Mouse (Mus musculus) MEL (cell line): ENCODE results near the gene Rdh16. TPM values are rescaled to one million over a fixed set of nuclear protein-coding genes. Genes with fewer than 3 reads are reported as not detected.
A peak's percentile ranks its signal among the peaks of the same experiment; 100 is the strongest.
"Not testable (repeated sequence)": the region's sequence is repeated elsewhere in the genome, so short reads cannot be mapped to it uniquely, and the experiment has no call there.

Experiments used
- DNase-seq: peaks from one replicate; pipeline ENCODE4 v3.0.0; 2011; ENCODE audit warnings: low read depth, low spot score
- H3K27ac ChIP-seq: 2 replicates; pipeline ENCODE4 v1.5.1; 2012; ENCODE audit warnings: low read depth, mild to moderate bottlenecking, control low read depth, low read length, moderate library complexity; ENCODE audit not compliant: control insufficient read depth
- H3K27me3 ChIP-seq, 2 experiments: fragments of 150-350 bp in 1 of 2; sonication (generic) in 1 of 2; 2 replicates each; pipeline ENCODE4 v1.6.1; 2012; ENCODE audit warnings: low read length in 2 of 2, mild to moderate bottlenecking in 2 of 2, improper control_type of control experiment in 1 of 2, moderate library complexity in 1 of 2; ENCODE audit not compliant: insufficient read depth in 2 of 2, control insufficient read depth in 1 of 2
- H3K36me3 ChIP-seq, 2 experiments: 2 replicates each; pipeline ENCODE4 v1.6.1; 2012 to 2014; ENCODE audit warnings: low read length in 2 of 2, improper control_type of control experiment in 1 of 2, inconsistent platforms in 1 of 2, mild to moderate bottlenecking in 1 of 2; ENCODE audit not compliant: insufficient read depth in 2 of 2, control insufficient read depth in 1 of 2
- H3K4me1 ChIP-seq, 2 experiments: fragments of 150-350 bp in 1 of 2; sonication (generic) in 1 of 2; 2 replicates each; pipeline ENCODE4 v1.6.1; 2012; ENCODE audit warnings: low read length in 2 of 2, improper control_type of control experiment in 1 of 2, mild to moderate bottlenecking in 1 of 2; ENCODE audit not compliant: insufficient read depth in 2 of 2, control insufficient read depth in 1 of 2
- H3K4me3 ChIP-seq, 2 experiments: fragments of 150-350 bp in 1 of 2; sonication (generic) in 1 of 2; 2 replicates each; pipeline ENCODE4 v1.5.1; 2012; ENCODE audit warnings: low read depth in 2 of 2, low read length in 2 of 2, mild to moderate bottlenecking in 2 of 2, moderate library complexity in 2 of 2, control low read depth in 1 of 2, improper control_type of control experiment in 1 of 2; ENCODE audit not compliant: control insufficient read depth in 1 of 2, insufficient read depth in 1 of 2
- H3K79me2 ChIP-seq: 2 replicates; pipeline ENCODE4 v1.6.1; 2012; ENCODE audit warnings: mild to moderate bottlenecking, low read length, moderate library complexity; ENCODE audit not compliant: control insufficient read depth, poor library complexity, insufficient read depth
- H3K9ac ChIP-seq: 2 replicates; pipeline ENCODE4 v1.6.1; 2012; ENCODE audit warnings: low read depth, mild to moderate bottlenecking, control low read depth, low read length, moderate library complexity; ENCODE audit not compliant: control insufficient read depth, poor library complexity, severe bottlenecking
- H3K9me3 ChIP-seq: fragments of 150-350 bp; sonication (generic); replicated peaks from 2 replicates; pipeline ENCODE4 v1.6.1; 2012; ENCODE audit warnings: mild to moderate bottlenecking, low read length, improper control_type of control experiment, moderate library complexity; ENCODE audit not compliant: insufficient read depth
- E2F4 ChIP-seq: IDR thresholded peaks from 2 replicates; pipeline ENCODE4 v1.6.1; 2011; ENCODE audit warnings: low read depth, low read length, improper control_type of control experiment, borderline replicate concordance
- ELF1 ChIP-seq: IDR thresholded peaks from 2 replicates; pipeline ENCODE4 v1.6.1; 2014; ENCODE audit warnings: low read depth, mild to moderate bottlenecking, inconsistent platforms, low read length, improper control_type of control experiment, moderate library complexity
- EP300 ChIP-seq, 2 experiments: IDR thresholded peaks; 2 replicates each; pipeline ENCODE4 v1.6.1; 2011; ENCODE audit warnings: improper control_type of control experiment in 2 of 2, low read length in 2 of 2, low read depth in 1 of 2, mild to moderate bottlenecking in 1 of 2
- GATA1 ChIP-seq: IDR thresholded peaks from 2 replicates; pipeline ENCODE4 v1.6.1; 2011; ENCODE audit warnings: low read depth, low read length, improper control_type of control experiment
- JUND ChIP-seq: IDR thresholded peaks from 2 replicates; pipeline ENCODE4 v1.6.1; 2011; ENCODE audit warnings: low read depth, mild to moderate bottlenecking, improper control_type of control experiment, low read length
- MAZ ChIP-seq: IDR thresholded peaks from 2 replicates; pipeline ENCODE4 v1.6.1; 2012; ENCODE audit warnings: low read depth, mild to moderate bottlenecking, inconsistent platforms, low read length, improper control_type of control experiment
- MXI1 ChIP-seq: IDR thresholded peaks from 2 replicates; pipeline ENCODE4 v1.6.1; 2011; ENCODE audit warnings: mild to moderate bottlenecking, low read depth, low read length, improper control_type of control experiment
- RCOR1 ChIP-seq: IDR thresholded peaks from 2 replicates; pipeline ENCODE4 v1.6.1; 2012; ENCODE audit warnings: low read depth, mild to moderate bottlenecking, inconsistent platforms, low read length, improper control_type of control experiment
- SMC3 ChIP-seq: IDR thresholded peaks from 2 replicates; pipeline ENCODE4 v1.6.1; 2011; ENCODE audit warnings: low read depth, low read length, improper control_type of control experiment
- TCF12 ChIP-seq: IDR thresholded peaks from 2 replicates; pipeline ENCODE4 v1.6.1; 2014; ENCODE audit warnings: low read depth, mild to moderate bottlenecking, inconsistent platforms, low read length, improper control_type of control experiment, moderate library complexity
- ZC3H11A ChIP-seq: IDR thresholded peaks from 2 replicates; pipeline ENCODE4 v1.6.1; 2012; ENCODE audit warnings: low read depth, mild to moderate bottlenecking, inconsistent platforms, low read length, improper control_type of control experiment
- ZMIZ1 ChIP-seq: IDR thresholded peaks from 2 replicates; pipeline ENCODE4 v1.6.1; 2012; ENCODE audit warnings: low read depth, mild to moderate bottlenecking, inconsistent platforms, low read length, improper control_type of control experiment, moderate library complexity
- ZNF384 ChIP-seq: IDR thresholded peaks from 2 replicates; pipeline ENCODE4 v1.6.1; 2012; ENCODE audit warnings: low read depth, mild to moderate bottlenecking, inconsistent platforms, low read length, improper control_type of control experiment
- polyA plus RNA-seq, 2 experiments: library from polyadenylated mRNA; stranded (reverse) in 1 of 2; unstranded in 1 of 2; fragments of >175 nt in 1 of 2; fragments of >200 nt in 1 of 2; gene quantifications; 2 replicates each; pipeline versions ENCODE4 v1.2.1 to v1.2.4; 2012; ENCODE audit warnings: low replicate concordance in 2 of 2, low read depth in 1 of 2; ENCODE audit not compliant: insufficient read length in 2 of 2, insufficient read depth in 1 of 2, missing spikeins in 1 of 2
- total RNA-seq: library from RNA; depleted of rRNA; stranded (reverse); fragments of 300-350 nt; gene quantifications from 2 replicates; pipeline ENCODE4 v1.2.3, GENCODE M21; 2012

The Rdh16 gene
- total and polyA plus RNA-seq, 3 experiments, result not detected

GRCm38 (mm10) chr10:127840776-127841175 lies 39.8 kb downstream of the Rdh16 start:
- H3K27me3 ChIP-seq, result 0 out of 4 replicates have a peak, but pooled peaks cover 0 to 2% of the 10 kb centered on the region in 2 experiments
- H3K4me3 ChIP-seq, result no peak overlapping the region
- H3K79me2 ChIP-seq, result no peaks in the 10 kb centered on the region
- no peaks in the 10 kb centered on the region for H3K36me3 ChIP-seq
- H3K4me1 ChIP-seq, result no peaks in the 10 kb centered on the region
- no peaks in the 10 kb centered on the region for H3K9me3 ChIP-seq
- H3K27ac ChIP-seq, result no peak overlapping the region
- DNase-seq, result peak; percentile 40
- peak; percentile 66 for TF ChIP-seq TCF12
- TF ChIP-seq ZNF384, result no peak
- TF ChIP-seq GATA1, result peak; percentile 55
- TF ChIP-seq RCOR1, result 0 out of 2 replicates have a peak, but pooled peaks have one; percentile 12
- TF ChIP-seq MXI1, result no peak
- TF ChIP-seq EP300 (IDR thresholded peaks at IDR 0.05; ENCODE audit: low read depth in 1 of 2, low read length in 2 of 2), result peak in 1 of 2 experiments; percentile 62; a peak in 2 of 4 replicates
- no peak overlapping the region for H3K9ac ChIP-seq

DNA sequence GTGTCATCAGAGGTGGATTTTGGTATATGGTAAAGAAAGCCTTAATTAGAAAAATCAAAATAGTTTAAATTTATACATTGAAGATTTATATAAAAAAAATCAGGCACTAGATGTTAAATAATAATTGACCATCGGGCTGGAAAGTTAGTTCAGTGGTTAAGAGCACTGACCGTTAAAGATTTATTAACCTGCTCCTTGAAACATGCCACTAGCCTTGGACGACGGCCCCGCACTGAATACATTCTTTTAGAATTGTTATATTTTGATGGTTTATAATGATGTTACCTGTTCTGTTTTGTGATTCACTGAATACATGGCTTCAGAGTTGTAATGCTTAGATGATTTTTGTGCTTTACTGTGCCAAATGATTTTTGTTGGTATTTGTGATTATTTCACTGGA lies 45.0 kb downstream of the Rdh16 start:
- not testable (repeated sequence) for H3K9ac ChIP-seq, H3K9me3 ChIP-seq, H3K4me3 ChIP-seq, H3K27ac ChIP-seq, H3K27me3 ChIP-seq, H3K4me1 ChIP-seq, H3K36me3 ChIP-seq, H3K79me2 ChIP-seq, DNase-seq

DNA sequence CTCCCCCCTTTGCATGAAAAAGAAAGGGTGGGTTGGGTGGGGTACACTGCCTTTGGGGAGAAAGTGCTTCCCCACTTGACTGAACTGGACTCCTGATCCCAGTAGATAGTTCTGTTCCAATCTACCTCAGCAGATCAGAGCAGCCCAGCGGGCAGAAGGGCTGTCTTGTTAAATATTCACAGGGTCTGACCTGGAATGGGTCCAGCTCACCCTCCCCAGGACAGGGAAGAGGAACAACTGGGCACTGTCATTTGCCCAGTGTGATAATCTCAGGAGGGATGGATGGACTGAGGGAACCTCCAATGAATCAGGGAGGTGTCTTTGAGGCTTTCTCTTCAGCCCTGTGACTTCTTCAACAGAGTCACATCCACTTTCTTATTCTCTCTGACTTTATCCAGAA lies 47.1 kb downstream of the Rdh16 start:
- no peak for TF ChIP-seq JUND
- TF ChIP-seq ZMIZ1, result no peak
- no peak for TF ChIP-seq TCF12
- no peak for TF ChIP-seq ELF1
- no peak for TF ChIP-seq RCOR1
- TF ChIP-seq ZC3H11A, result no peak
- TF ChIP-seq SMC3, result no peak
- no peak for TF ChIP-seq E2F4
- no peak for TF ChIP-seq MAZ
- H3K9me3 ChIP-seq, result no peaks in the 10 kb centered on the region
- H3K4me1 ChIP-seq, result no peaks in the 10 kb centered on the region
- DNase-seq, result no peak
- H3K4me3 ChIP-seq, result no peak overlapping the region
- H3K27me3 ChIP-seq, result no peaks in the 10 kb centered on the region; a peak in 1 of 4 replicates
- no peak overlapping the region for H3K9ac ChIP-seq
- H3K79me2 ChIP-seq, result no peaks in the 10 kb centered on the region
- H3K27ac ChIP-seq, result no peak overlapping the region
- H3K36me3 ChIP-seq, result no peaks in the 10 kb centered on the region
